Mouse (Mus musculus): ENCODE measurements at regions not wholly inside any gene's neighbourhood (a gene's known extent, or its start where the extent isn't known, plus 50 kb on each side); places are given as distances from the start of the nearest gene placed in this dataset.

DNA sequence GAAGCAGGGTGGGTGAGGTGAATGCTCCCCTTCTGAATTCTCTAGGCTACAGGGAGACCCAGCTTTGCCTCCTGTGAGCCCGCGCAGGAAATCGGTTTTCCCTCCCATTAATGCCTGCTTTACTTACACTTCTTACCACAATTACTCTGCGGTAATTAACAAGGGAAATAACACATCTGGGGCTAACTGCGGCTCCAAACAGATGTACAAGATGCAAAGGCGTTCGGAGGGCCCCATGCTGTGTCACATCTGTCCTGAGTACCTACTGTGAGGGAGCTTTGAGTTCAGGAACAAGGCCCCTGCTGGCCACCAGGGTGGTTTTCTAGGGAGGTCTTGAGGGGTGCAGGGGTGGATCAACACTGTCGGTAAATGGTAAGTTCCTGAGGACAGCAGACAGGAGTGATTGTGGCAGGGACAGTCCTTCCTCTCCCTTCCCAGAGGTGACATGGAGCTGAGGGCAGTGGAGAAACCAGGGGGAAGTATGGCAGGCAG is 184.0 kb upstream of the Zfp618 start:
- Histone ChIP-seq H3K9me3 (no peaks in the 10 kb centered on the region), H3K36me3 (no peaks in the 10 kb centered on the region), H3K27me3 (ENCODE audit: insufficient read depth, poor library complexity, severe bottlenecking) (peaks cover 34% of the 10 kb centered on the region), H3K4me1 (peaks cover 4% of the 10 kb centered on the region; the same call in 1 of the 2 replicates), H3K27ac (no peak overlapping the region), H3K4me3 (no peak overlapping the region)
- no peak for DNase-seq (ENCODE audit: low spot score)
- 18% methylated on average over 8 of the region's 8 CpGs for WGBS

GRCm38 (mm10) chr4:62785711-62786110 is 179.7 kb upstream of the Zfp618 start:
- H3K27me3 ChIP-seq (ENCODE audit: insufficient read depth, poor library complexity, severe bottlenecking) = peaks cover 34% of the 10 kb centered on the region
- H3K4me1 ChIP-seq = peaks cover 10% of the 10 kb centered on the region; the same call in 1 of the 2 replicates
- H3K9me3 ChIP-seq = no peaks in the 10 kb centered on the region
- no peak overlapping the region for H3K4me3 ChIP-seq
- no peaks in the 10 kb centered on the region for H3K36me3 ChIP-seq
- H3K27ac ChIP-seq = no peak overlapping the region
- DNase-seq (ENCODE audit: low spot score) = no peak
- WGBS = 86% methylated on average over 7 of the region's 7 CpGs

GRCm38 (mm10) chr4:62789696-62790095 is 175.7 kb upstream of the Zfp618 start:
- WGBS = 54% methylated on average over 4 of the region's 4 CpGs
- 0 out of 2 replicates have a peak, but pooled peaks cover 4% of the 10 kb centered on the region for H3K27me3 ChIP-seq (ENCODE audit: insufficient read depth, poor library complexity, severe bottlenecking)
- H3K4me1 ChIP-seq = peaks cover 5% of the 10 kb centered on the region; the same call in 1 of the 2 replicates
- DNase-seq (ENCODE audit: low spot score) = no peak
- H3K27ac ChIP-seq = no peak overlapping the region
- H3K9me3 ChIP-seq = no peaks in the 10 kb centered on the region
- H3K4me3 ChIP-seq = no peak overlapping the region
- H3K36me3 ChIP-seq = no peaks in the 10 kb centered on the region

GRCm38 (mm10) chr4:62793582-62793981 is 171.8 kb upstream of the Zfp618 start:
- Histone ChIP-seq H3K36me3 (no peaks in the 10 kb centered on the region), H3K27ac (no peak overlapping the region), H3K4me3 (no peak overlapping the region), H3K27me3 (ENCODE audit: insufficient read depth, poor library complexity, severe bottlenecking) (0 out of 2 replicates have a peak, but pooled peaks cover 4% of the 10 kb centered on the region), H3K4me1 (no peaks in the 10 kb centered on the region), H3K9me3 (no peaks in the 10 kb centered on the region)
- WGBS = 68% methylated on average over 5 of the region's 5 CpGs
- DNase-seq (ENCODE audit: low spot score) = no peak

- 76% methylated on average over 10 of the region's 10 CpGs for WGBS
- no peak overlapping the region for H3K27ac ChIP-seq
- H3K36me3 ChIP-seq = no peaks in the 10 kb centered on the region
- DNase-seq (ENCODE audit: low spot score) = no peak
- 0 out of 2 replicates have a peak, but pooled peaks cover 4% of the 10 kb centered on the region for H3K27me3 ChIP-seq (ENCODE audit: insufficient read depth, poor library complexity, severe bottlenecking)
- no peak overlapping the region for H3K4me3 ChIP-seq
- no peaks in the 10 kb centered on the region for H3K9me3 ChIP-seq
- H3K4me1 ChIP-seq = no peaks in the 10 kb centered on the region
Observed at GRCm38 (mm10) chr4:62795538-62795937, 169.8 kb upstream of the Zfp618 start.

GRCm38 (mm10) chr4:62799923-62800322 is 165.4 kb upstream of the Zfp618 start:
- DNase-seq (ENCODE audit: low spot score) = no peak
- WGBS = 77% methylated on average over 4 of the region's 4 CpGs
- Histone ChIP-seq H3K4me1 (no peaks in the 10 kb centered on the region), H3K27ac (no peak overlapping the region), H3K36me3 (no peaks in the 10 kb centered on the region), H3K9me3 (no peaks in the 10 kb centered on the region), H3K27me3 (ENCODE audit: insufficient read depth, poor library complexity, severe bottlenecking) (no peaks in the 10 kb centered on the region), H3K4me3 (no peak overlapping the region)

DNA sequence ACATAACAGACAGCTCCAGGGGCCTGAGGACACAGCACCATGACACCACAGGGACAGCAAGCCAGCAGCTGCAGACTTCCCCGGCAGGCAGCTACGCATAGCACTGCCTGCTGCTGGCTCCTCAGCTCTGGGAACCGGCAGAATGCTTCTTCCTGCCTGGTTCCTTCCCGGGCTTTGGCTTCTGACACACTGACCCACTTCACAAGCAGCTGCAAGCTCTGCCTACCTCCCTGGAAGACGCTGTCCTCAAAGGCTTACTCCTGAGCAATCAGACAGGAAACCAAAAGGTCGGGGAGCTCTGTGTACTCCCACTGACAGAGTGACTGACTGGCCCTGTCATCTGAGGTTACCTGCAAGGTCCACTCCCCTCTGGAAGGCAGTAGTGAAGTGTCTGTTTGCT is 159.5 kb upstream of the Zfp618 start:
- 0 out of 2 replicates have a peak overlapping the region, but pooled peaks have one; percentile 1 for H3K4me3 ChIP-seq
- H3K4me1 ChIP-seq = peaks cover 11% of the 10 kb centered on the region
- H3K27ac ChIP-seq = peak overlapping the region; percentile 64; the same call in 1 of the 2 replicates
- peak; percentile 69 for DNase-seq (ENCODE audit: low spot score)
- WGBS = 17% methylated on average over 6 of the region's 6 CpGs
- no peaks in the 10 kb centered on the region for H3K9me3 ChIP-seq
- H3K36me3 ChIP-seq = no peaks in the 10 kb centered on the region
- H3K27me3 ChIP-seq (ENCODE audit: insufficient read depth, poor library complexity, severe bottlenecking) = no peaks in the 10 kb centered on the region

- WGBS = 41% methylated on average over 2 of the region's 2 CpGs
- H3K4me3 ChIP-seq = no peak overlapping the region
- DNase-seq (ENCODE audit: low spot score) = peak; percentile 73
- H3K36me3 ChIP-seq = no peaks in the 10 kb centered on the region
- H3K27me3 ChIP-seq (ENCODE audit: insufficient read depth, poor library complexity, severe bottlenecking) = no peaks in the 10 kb centered on the region
- H3K27ac ChIP-seq = peak overlapping the region; percentile 64
- peaks cover 11% of the 10 kb centered on the region for H3K4me1 ChIP-seq
- no peaks in the 10 kb centered on the region for H3K9me3 ChIP-seq
Observed at GRCm38 (mm10) chr4:62806786-62807185, 158.6 kb upstream of the Zfp618 start.

GRCm38 (mm10) chr4:62807926-62808552 is 157.3 kb upstream of the Zfp618 start:
- no peak overlapping the region for H3K27ac ChIP-seq
- peak; percentile 60 for DNase-seq (ENCODE audit: low spot score)
- H3K4me3 ChIP-seq = no peak overlapping the region
- peaks cover 11% of the 10 kb centered on the region for H3K4me1 ChIP-seq
- H3K27me3 ChIP-seq (ENCODE audit: insufficient read depth, poor library complexity, severe bottlenecking) = no peaks in the 10 kb centered on the region
- H3K36me3 ChIP-seq = no peaks in the 10 kb centered on the region
- WGBS = 57% methylated on average over 12 of the region's 12 CpGs
- no peaks in the 10 kb centered on the region for H3K9me3 ChIP-seq

DNA sequence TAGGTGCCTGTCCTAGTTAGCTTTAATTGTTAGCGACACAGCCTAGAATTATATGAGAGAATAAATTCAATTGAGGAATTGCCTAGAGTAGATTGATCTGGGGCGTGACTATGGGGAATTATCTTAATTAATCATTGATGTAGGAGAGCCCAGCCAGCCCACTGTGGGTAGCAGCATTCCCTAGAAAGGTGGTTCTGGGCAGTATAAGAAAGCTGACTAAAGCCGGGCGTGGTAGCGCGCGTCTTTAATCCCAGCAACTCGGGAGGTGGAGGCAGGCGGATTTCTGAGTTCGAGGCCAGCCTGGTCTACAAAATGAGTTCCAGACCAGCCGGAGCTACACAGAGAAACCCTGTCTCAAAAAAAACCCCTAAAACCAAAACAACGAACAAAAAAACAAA is 156.8 kb upstream of the Zfp618 start:
- H3K4me1 ChIP-seq = peaks cover 11% of the 10 kb centered on the region
- H3K4me3 ChIP-seq = no peak overlapping the region
- DNase-seq (ENCODE audit: low spot score) = peak; percentile 53
- H3K36me3 ChIP-seq = no peaks in the 10 kb centered on the region
- H3K9me3 ChIP-seq = no peaks in the 10 kb centered on the region
- WGBS = 92% methylated on average over 12 of the region's 12 CpGs
- no peak overlapping the region for H3K27ac ChIP-seq
- no peaks in the 10 kb centered on the region for H3K27me3 ChIP-seq (ENCODE audit: insufficient read depth, poor library complexity, severe bottlenecking)

DNA sequence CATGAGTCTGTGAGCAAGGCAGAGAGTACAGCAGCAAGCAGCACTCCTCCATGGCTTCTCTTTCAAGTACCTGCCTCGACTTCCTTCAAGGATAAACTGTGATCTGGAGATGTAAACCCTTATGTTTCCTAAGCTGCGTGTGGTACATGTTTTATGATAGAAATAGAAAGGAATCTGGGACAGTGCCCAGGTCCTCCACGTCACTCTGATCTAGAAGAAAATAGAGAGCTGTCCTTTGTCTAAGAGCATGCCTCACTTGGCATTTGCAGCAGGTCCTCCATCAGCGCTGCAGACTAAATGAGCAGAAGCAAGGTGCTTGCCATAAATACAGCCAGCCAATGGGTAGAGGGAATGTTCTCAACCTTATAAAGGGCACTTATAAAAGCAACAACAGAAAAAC is 156.3 kb upstream of the Zfp618 start:
- Histone ChIP-seq H3K27ac (no peak overlapping the region), H3K36me3 (no peaks in the 10 kb centered on the region), H3K9me3 (no peaks in the 10 kb centered on the region), H3K27me3 (ENCODE audit: insufficient read depth, poor library complexity, severe bottlenecking) (no peaks in the 10 kb centered on the region), H3K4me3 (no peak overlapping the region), H3K4me1 (peaks cover 11% of the 10 kb centered on the region)
- WGBS = 74% methylated on average over 4 of the region's 4 CpGs
- DNase-seq (ENCODE audit: low spot score) = peak; percentile 30

GRCm38 (mm10) chr4:62819889-62820288 is 145.5 kb upstream of the Zfp618 start:
- DNase-seq (ENCODE audit: low spot score) = peak; percentile 55
- H3K36me3 ChIP-seq = no peaks in the 10 kb centered on the region
- WGBS = 83% methylated on average over 2 of the region's 2 CpGs

DNA sequence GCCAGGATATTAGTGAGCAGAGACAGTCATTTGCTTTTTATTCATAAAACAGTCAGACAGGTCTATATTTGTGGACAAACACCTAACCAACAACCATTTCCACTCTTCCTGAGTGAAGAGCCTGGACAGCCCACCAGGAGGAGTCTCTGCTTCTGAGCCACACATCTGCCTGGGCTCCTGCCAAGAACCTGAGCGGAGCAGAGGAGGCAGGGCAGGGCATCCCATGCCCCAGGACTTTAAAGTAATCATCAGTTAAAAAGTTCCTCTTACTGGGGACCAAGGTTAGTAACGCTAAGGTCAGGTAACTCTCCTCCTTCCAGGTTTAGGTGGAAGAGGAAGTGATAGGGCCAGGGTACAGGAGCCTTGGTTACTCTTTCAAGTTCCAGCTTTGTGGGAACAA is 144.1 kb upstream of the Zfp618 start:
- DNase-seq (ENCODE audit: low spot score) = peak; percentile 35
- no peak overlapping the region for H3K27ac ChIP-seq
- H3K4me3 ChIP-seq = no peak overlapping the region
- H3K4me1 ChIP-seq = no peaks in the 10 kb centered on the region
- no peaks in the 10 kb centered on the region for H3K36me3 ChIP-seq
- 51% methylated on average over 2 of the region's 2 CpGs for WGBS
- no peaks in the 10 kb centered on the region for H3K9me3 ChIP-seq
- H3K27me3 ChIP-seq (ENCODE audit: insufficient read depth, poor library complexity, severe bottlenecking) = no peaks in the 10 kb centered on the region

More at GRCm38 (mm10) chr4:62819889-62820288, 145.5 kb upstream of the Zfp618 start:
- H3K9me3 ChIP-seq = no peaks in the 10 kb centered on the region
- no peak overlapping the region for H3K27ac ChIP-seq
- H3K4me1 ChIP-seq = no peaks in the 10 kb centered on the region
- H3K4me3 ChIP-seq = no peak overlapping the region
- no peaks in the 10 kb centered on the region for H3K27me3 ChIP-seq (ENCODE audit: insufficient read depth, poor library complexity, severe bottlenecking)
